Mouse (Mus musculus) C2C12 (cell line): Measurements from ENCODE around the gene Copg2. TPM values are rescaled to one million over a fixed set of nuclear protein-coding genes. Genes with fewer than 3 reads are reported as not detected.

Source experiments
- H3K27me3 ChIP-seq: one replicate; pipeline ENCODE4 v1.6.1; 2011; ENCODE audit not compliant: control insufficient read depth, insufficient read depth, insufficient read length
- H3K36me3 ChIP-seq: one replicate; pipeline ENCODE4 v1.6.1; 2011; ENCODE audit not compliant: control insufficient read depth, insufficient read depth
- H3K4me3 ChIP-seq: one replicate; pipeline ENCODE4 v1.5.1; 2011; ENCODE audit warnings: mild to moderate bottlenecking, control low read depth; ENCODE audit not compliant: poor library complexity, insufficient read depth, severe bottlenecking
- H3K79me2 ChIP-seq: one replicate; pipeline ENCODE4 v1.6.1; 2011; ENCODE audit not compliant: control insufficient read depth, insufficient read depth
- H3K79me3 ChIP-seq: one replicate; pipeline ENCODE4 v1.6.1; 2011; ENCODE audit warnings: low read depth, control low read depth
- H3ac ChIP-seq: one replicate; pipeline ENCODE3; 2011; ENCODE audit warnings: low read depth; ENCODE audit not compliant: control insufficient read depth, insufficient read length
- CEBPB ChIP-seq: IDR thresholded peaks from one replicate; pipeline ENCODE4 v1.6.1; 2011; ENCODE audit warnings: low read depth, mild to moderate bottlenecking, control low read depth, moderate library complexity
- CTCF ChIP-seq: IDR thresholded peaks from one replicate; pipeline ENCODE4 v1.5.1; 2011; ENCODE audit not compliant: control insufficient read depth, insufficient read depth, insufficient read length
- FOSL1 ChIP-seq: IDR thresholded peaks from one replicate; pipeline ENCODE4 v1.8.0; 2011; ENCODE audit warnings: mild to moderate bottlenecking, low read length; ENCODE audit not compliant: poor library complexity, insufficient read depth, severe bottlenecking
- MAX ChIP-seq: IDR thresholded peaks from one replicate; pipeline ENCODE4 v1.6.1; 2011; ENCODE audit warnings: mild to moderate bottlenecking, control low read depth
- MYOD1 ChIP-seq: IDR thresholded peaks from one replicate; pipeline ENCODE4 v1.6.1; 2011; ENCODE audit warnings: low read depth; ENCODE audit not compliant: control insufficient read depth, insufficient read length
- MYOG ChIP-seq: IDR thresholded peaks from one replicate; pipeline ENCODE4 v1.6.1; 2011; ENCODE audit not compliant: control insufficient read depth, insufficient read length; ENCODE audit errors: extremely low read depth
- USF1 ChIP-seq: IDR thresholded peaks from one replicate; pipeline ENCODE4 v1.6.1; 2011; ENCODE audit warnings: low read depth, mild to moderate bottlenecking, control low read depth, moderate library complexity
- polyA plus RNA-seq: library from polyadenylated mRNA; unstranded; fragments of >200 nt; fragmentation: generic; extraction: Trizol; gene quantifications from one replicate; pipeline ENCODE4 v1.2.1, GENCODE M21; 2012; ENCODE audit warnings: missing spikeins

Gene Copg2
- polyA plus RNA-seq, 1 experiment, result 12.0 TPM

DNA sequence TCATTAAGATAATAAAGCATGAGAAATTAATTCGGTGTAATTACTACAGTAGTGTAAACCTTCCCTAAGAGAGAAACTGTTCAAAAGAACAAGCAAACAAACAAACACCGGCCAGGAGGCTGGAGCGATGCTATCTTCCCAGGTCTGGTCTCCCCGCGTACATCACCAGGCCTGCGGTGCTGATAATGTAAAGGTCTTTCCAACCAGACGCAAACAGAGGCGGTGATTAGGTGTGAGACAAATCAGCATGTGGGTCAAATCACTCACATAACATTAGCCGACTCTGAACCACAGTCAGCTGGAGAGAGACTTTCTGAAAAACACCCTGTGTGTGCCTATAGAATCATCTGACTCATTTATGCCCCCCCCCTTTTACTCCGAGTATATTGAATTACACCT, 185.2 kb downstream of the Copg2 start:
- no peak overlapping the region for H3ac ChIP-seq
- no peak overlapping the region for H3K4me3 ChIP-seq
- no peaks in the 10 kb centered on the region for H3K36me3 ChIP-seq
- H3K27me3 ChIP-seq, result no peaks in the 10 kb centered on the region
- no peaks in the 10 kb centered on the region for H3K79me3 ChIP-seq
- H3K79me2 ChIP-seq, result no peaks in the 10 kb centered on the region
- TF ChIP-seq MYOG, result no peak
- no peak for TF ChIP-seq MAX
- no peak for TF ChIP-seq CTCF
- TF ChIP-seq CEBPB, result no peak
- no peak for TF ChIP-seq MYOD1
- no peak for TF ChIP-seq FOSL1
- TF ChIP-seq USF1, result no peak

DNA sequence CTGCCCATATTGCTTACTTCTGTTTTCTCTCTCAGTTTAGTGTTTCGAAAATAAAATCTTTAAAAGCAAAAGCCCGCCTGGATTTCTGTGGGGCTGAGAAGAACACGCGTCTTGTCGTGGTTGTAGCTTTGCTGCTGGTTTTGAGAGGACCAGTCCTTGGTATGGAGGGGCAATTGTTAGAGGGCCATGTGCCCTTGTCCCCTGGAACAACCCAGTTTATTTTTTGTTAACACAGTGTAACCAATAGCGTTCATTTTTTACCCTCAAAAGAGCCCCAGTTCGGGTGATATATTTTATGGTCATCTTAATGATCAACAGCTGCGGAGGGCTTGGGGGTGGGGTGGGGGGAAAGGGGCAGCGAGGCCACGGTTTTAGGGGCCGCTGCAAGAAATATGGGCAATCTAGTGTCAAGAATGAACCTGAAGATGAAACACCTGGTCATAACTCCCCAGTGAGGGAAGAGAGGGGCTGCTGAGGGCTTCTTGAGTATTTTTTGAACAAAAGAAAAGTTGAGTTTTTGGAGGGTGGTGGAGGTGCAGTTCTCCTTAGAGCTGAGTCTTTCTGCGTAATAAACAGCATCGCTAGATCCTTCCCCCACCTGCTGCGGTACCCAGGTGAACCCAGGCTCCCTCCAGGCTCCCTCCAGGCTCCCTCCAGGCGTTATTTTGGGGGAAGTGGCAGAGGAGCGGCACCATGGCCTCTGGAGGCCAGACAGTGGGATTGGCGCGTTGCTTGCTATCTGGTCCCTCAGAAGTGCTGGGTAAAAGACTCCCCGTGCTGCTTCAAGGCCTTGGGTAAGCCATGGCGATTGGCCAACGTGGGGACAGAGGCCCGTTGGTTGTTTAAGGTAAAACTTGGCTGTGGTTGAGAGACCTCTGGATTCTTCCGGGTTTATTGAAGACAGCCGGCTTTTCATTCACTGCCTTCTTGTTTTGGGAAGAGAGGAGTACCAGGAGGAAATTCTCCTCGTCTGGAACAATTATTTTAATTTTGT, 185.9 kb downstream of the Copg2 start:
- TF ChIP-seq USF1 (no peak), FOSL1 (no peak), MYOG (no peak), CEBPB (no peak), CTCF (no peak), MYOD1 (no peak), MAX (no peak)
- Histone ChIP-seq H3K4me3 (no peak overlapping the region), H3K36me3 (no peaks in the 10 kb centered on the region), H3K79me2 (no peaks in the 10 kb centered on the region), H3K27me3 (no peaks in the 10 kb centered on the region), H3ac (no peak overlapping the region), H3K79me3 (no peaks in the 10 kb centered on the region)

DNA sequence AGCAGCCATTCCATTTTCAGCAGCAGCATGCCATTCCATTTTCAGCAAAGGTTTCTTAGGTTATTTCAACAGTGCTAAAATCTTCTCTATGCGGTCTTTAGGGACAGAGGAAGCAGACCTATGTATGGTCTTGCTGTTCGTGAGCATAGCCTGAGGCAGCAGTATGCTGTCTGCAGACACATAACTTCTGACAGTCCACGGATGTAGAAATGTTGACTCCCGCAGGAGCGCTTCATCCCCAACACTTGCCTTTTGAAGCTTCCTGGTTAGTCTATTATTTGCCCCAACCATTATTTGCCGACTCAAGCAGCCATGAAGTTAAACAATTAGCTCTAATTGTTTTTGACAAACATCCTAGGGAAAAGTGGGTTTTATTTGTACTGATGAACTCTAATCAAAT, 187.5 kb downstream of the Copg2 start:
- Histone ChIP-seq H3K4me3 (no peak overlapping the region), H3K36me3 (no peaks in the 10 kb centered on the region), H3ac (no peak overlapping the region), H3K27me3 (no peaks in the 10 kb centered on the region), H3K79me3 (no peaks in the 10 kb centered on the region), H3K79me2 (no peaks in the 10 kb centered on the region)
- no peak for TF ChIP-seq MAX
- TF ChIP-seq MYOG, result no peak
- TF ChIP-seq MYOD1, result no peak
- no peak for TF ChIP-seq FOSL1
- no peak for TF ChIP-seq USF1
- TF ChIP-seq CTCF, result no peak
- TF ChIP-seq CEBPB, result no peak

GRCm38 (mm10) chr6:30703977-30704602, 192.5 kb downstream of the Copg2 start:
- no peaks in the 10 kb centered on the region for H3K79me2 ChIP-seq
- H3K4me3 ChIP-seq, result no peak overlapping the region
- no peaks in the 10 kb centered on the region for H3K79me3 ChIP-seq
- TF ChIP-seq CTCF (no peak), MYOD1 (no peak), FOSL1 (no peak), MAX (no peak), USF1 (no peak), MYOG (no peak), CEBPB (no peak)
- no peaks in the 10 kb centered on the region for H3K36me3 ChIP-seq
- H3ac ChIP-seq, result no peak overlapping the region
- no peaks in the 10 kb centered on the region for H3K27me3 ChIP-seq

GRCm38 (mm10) chr6:30703476-30703875, 193.1 kb downstream of the Copg2 start:
- H3K79me3 ChIP-seq, result no peaks in the 10 kb centered on the region
- no peaks in the 10 kb centered on the region for H3K36me3 ChIP-seq
- H3ac ChIP-seq, result no peak overlapping the region
- no peaks in the 10 kb centered on the region for H3K79me2 ChIP-seq
- TF ChIP-seq MAX, result no peak
- no peak for TF ChIP-seq CEBPB
- TF ChIP-seq FOSL1, result no peak
- H3K27me3 ChIP-seq, result no peaks in the 10 kb centered on the region
- no peak overlapping the region for H3K4me3 ChIP-seq

- H3K36me3 ChIP-seq, result no peaks in the 10 kb centered on the region
- TF ChIP-seq USF1 (no peak), FOSL1 (no peak), MYOG (no peak), CEBPB (no peak), MAX (no peak), CTCF (no peak), MYOD1 (no peak)
- H3ac ChIP-seq, result no peak overlapping the region
- no peaks in the 10 kb centered on the region for H3K27me3 ChIP-seq
- H3K79me3 ChIP-seq, result no peaks in the 10 kb centered on the region
- H3K4me3 ChIP-seq, result no peak overlapping the region
- no peaks in the 10 kb centered on the region for H3K79me2 ChIP-seq
Measured at GRCm38 (mm10) chr6:30702881-30703280, 193.7 kb downstream of the Copg2 start.
